Mouse (Mus musculus) right cerebral cortex, postnatal 10 days (tissue): ENCODE measurements at regions not wholly inside any gene's neighbourhood (a gene's known extent, or its start where the extent isn't known, plus 50 kb on each side); places are given as distances from the start of the nearest gene placed in this dataset.

Source experiments
- DNase-seq, 2 experiments: peaks; one replicate each; pipeline ENCODE4 v3.0.0; 2021; ENCODE audit warnings: low spot score in 2 of 2

GRCm38 (mm10) chr12:92646634-92647033, 797.7 kb upstream of the Sel1l start:
- DNase-seq: no peak

GRCm38 (mm10) chr12:92645006-92645624, 796.2 kb upstream of the Sel1l start:
- no peak for DNase-seq

GRCm38 (mm10) chr12:92619120-92619519, 770.2 kb upstream of the Sel1l start:
- no peak for DNase-seq

- no peak for DNase-seq
These were observed 769.6 kb upstream of the Sel1l start for GRCm38 (mm10) chr12:92618519-92618918.

- DNase-seq: no peak
These were observed 752.7 kb upstream of the Sel1l start for GRCm38 (mm10) chr12:92601673-92602072.

GRCm38 (mm10) chr12:92589725-92590124, 740.8 kb upstream of the Sel1l start:
- no peak for DNase-seq

GRCm38 (mm10) chr12:92589305-92589704, 740.3 kb upstream of the Sel1l start:
- no peak for DNase-seq

GRCm38 (mm10) chr12:92578596-92578995, 729.6 kb upstream of the Sel1l start:
- no peak for DNase-seq
